Mouse (Mus musculus) brain, embryonic 14.5 days (tissue): ENCODE data around the gene Nod1.

Experiments used
- CTCF ChIP-seq: fragments of 200-500 bp; IDR thresholded peaks from 2 replicates; pipeline ENCODE4 v1.5.1; 2012; ENCODE audit warnings: inconsistent platforms, mild to moderate bottlenecking, moderate library complexity, borderline replicate concordance; ENCODE audit not compliant: insufficient read depth, insufficient read length; ENCODE audit errors: extremely low read depth
- POLR2A ChIP-seq: fragments of 200-500 bp; IDR thresholded peaks from 2 replicates; pipeline ENCODE4 v1.6.1; 2012; ENCODE audit warnings: mild to moderate bottlenecking, inconsistent platforms, borderline replicate concordance; ENCODE audit not compliant: poor library complexity, insufficient read depth, insufficient read length, severe bottlenecking; ENCODE audit errors: extremely low read depth

DNA sequence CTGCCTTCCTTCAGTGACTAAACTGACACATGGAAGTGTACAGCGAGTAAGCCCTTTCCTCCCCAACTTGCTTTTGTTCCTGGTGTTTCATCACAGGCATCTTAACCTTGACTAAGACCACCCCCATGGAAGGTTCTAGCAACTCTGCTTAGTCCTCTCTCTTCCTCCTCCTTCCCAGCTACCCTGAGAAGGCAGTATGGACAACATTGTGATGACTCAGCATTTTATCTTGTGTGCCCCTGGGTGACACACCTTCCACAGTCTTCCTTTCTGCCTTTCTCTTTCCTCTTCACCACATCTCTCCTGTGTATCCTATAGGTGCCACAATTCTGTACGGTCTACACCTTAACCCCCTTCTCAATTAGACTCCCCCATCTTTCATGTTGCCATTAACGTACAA is 41.8 kb upstream of the Nod1 start:
- TF ChIP-seq CTCF (no peak), POLR2A (no peak)
